Mouse (Mus musculus): ENCODE results near the gene Skil. TPM values are rescaled to one million over a fixed set of nuclear protein-coding genes. Genes with fewer than 3 reads are reported as not detected.

The Skil gene
- total RNA-seq (2021), result 10 to 100 TPM; 20.3 to 26.3 TPM
- long read RNA-seq, experiment 1, full-length matches to known transcripts, result 8 of 13 reads
- long read RNA-seq, experiment 1, partial matches to known transcripts, result 4 of 13 reads
- long read RNA-seq, experiment 1, other reads (novel, unspliced or antisense), result 1 of 13 reads
- long read RNA-seq, experiment 2, full-length matches to known transcripts, result 4 of 7 reads
- long read RNA-seq, experiment 2, partial matches to known transcripts, result 1 of 7 reads
- long read RNA-seq, experiment 2, other reads (novel, unspliced or antisense), result 2 of 7 reads

DNA sequence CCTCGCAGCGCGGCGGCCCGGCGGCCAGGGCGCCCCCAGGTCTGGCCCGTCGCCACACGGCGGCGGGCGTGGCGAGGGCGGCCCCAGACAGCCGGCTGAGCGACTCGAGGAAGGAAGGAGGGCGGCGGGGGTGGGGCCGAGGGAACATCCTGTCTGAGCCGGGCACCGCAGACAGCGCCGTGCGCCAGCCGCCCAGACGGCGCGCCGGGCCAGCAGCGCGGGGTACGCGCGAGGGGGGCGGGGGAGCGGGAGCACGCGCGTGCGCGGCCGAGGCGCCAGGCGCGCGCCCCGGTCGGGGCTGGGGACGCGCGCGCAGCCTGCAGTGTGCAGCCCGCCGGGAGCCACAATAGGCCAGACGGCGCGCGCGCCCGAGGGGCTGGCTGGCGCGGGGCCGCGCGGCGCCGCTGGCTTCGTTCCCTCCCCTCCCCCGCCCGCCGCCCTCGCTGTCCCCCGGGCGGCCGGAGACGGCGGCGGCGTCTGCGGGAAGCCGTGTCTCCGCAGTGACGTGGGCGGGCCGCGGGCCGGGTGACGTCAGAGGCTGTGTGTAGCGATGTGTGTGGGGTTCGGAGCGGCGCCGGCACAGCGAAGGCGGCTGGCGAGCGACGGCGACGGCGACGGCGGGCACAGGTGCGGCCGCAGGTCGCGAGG is at the start of gene Skil:
Gene Skil, plus strand, starts transcription at position 528 of the 648 bp plus-strand sequence.
- DNase-seq (ENCODE audit: low spot score in 2 of 2), result peak; percentile 87 to 94

DNA sequence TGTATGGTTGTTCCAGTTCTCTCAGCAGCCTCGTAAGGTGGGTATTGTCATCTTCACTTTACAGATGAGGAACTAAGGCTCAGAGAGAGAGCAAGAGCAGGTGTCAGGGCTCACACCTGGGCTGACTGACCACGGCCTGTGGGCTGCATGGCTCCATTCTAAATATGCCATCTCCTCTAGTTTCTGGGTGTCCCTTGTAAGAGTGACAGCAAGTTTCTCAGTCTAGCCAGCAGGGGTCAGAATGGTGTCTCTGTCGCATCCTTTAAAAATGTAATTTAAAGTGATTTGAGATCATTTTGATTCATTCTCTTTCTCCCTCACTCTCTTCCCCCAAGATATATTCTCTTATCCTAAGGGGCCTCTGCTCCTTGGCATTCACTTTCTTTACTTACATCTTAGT is 47.6 kb upstream of the Skil start:
- DNase-seq (ENCODE audit: low spot score in 2 of 2), result no peak

DNA sequence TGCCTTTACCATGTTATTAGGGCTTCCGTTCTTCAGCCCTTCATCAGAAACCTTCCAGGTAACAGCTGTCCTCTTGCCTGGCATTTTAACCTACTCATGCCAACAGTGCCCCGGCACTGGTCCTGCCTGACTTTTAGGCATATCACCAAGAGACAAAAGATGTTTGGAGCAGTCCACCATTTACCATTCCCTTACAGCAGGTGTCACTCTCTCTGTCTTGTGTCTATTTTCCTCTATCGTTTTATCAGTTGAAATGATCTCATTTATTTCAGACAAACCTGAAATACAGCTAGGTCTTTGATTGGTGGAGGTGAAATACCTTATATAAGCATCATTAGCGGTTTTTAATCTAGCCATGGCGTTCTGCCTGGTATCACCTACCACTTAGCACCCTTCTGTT is 45.8 kb upstream of the Skil start:
- DNase-seq (ENCODE audit: low spot score in 2 of 2), result no peak

DNA sequence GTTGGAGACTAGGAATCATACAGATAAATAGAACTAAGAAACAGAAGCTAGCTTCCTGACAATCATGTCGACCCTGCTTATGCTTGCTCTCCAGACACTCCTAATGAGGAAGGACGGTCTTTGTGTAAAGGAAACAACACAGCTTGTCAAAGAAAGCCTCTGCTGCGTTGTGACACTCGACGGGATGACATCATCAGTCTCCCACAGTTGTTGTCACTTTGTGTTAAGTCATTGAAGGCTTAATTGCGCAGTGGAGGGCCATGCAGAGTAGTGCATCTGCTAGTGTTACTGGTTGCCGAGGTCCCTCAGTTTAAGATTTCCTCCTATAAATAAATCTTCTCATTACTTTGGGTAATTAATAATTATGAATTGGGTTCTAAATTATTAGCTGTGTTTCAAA is 44.5 kb upstream of the Skil start:
- no peak for DNase-seq (ENCODE audit: low spot score in 2 of 2)

DNA sequence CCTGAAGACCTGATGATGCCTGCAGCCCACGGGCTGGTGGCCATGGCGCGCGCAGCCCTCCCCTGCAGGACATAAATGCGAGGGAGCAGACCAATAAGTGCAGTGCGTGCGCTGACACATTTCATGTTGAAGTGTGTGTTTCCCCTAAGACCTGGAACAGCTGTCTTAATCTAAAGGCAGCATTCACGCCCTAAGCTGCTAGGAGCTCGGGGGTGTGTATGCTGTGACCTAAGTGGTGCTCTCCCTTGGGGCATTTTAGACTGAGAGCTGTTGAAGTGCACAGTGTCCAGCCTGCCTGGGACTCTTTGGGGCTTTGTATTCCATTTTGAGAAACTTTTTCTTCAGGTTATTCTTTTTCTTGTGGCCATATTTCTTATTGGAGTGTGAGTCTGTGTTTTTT is 43.1 kb upstream of the Skil start:
- no peak for DNase-seq (ENCODE audit: low spot score in 2 of 2)

DNA sequence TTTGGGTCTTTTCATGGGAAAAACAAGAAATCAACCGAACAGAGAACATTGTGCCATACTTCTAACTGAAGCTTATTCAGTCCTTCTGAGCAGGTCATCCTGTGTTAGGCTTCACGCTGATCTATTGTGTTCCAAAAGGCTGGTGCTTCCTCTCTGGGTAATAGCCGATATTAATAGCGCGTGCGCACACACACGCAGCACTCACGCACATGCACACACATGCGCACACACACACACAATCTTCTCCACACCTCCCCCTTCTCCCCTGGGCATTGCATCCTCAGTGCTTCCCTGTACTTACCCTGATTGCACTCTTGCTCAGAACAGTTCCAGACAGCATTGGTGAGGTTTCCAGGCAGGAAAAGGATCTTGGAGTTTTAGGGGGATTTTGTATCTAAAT is 41.7 kb upstream of the Skil start:
- no peak for DNase-seq (ENCODE audit: low spot score in 2 of 2)

DNA sequence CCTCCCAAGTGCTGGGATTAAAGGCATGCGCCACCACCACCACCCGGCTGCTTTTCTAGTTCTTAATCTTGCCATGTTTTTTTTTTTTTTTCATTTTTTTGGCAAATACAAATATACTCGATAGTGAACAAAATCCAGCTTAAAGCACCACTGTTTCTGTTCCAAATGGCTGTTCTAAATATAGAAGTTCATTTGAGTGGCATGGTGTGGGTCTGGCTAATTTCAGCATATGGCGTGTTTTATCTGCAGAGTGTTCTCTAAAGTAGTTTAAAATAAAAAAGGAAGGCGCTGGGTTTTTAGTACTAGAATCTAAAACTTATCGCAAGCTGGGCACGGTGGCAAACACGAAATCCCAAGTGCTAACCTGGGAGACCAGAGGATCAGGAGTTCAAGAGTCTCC is 40.0 kb upstream of the Skil start:
- no peak for DNase-seq (ENCODE audit: low spot score in 2 of 2)

DNA sequence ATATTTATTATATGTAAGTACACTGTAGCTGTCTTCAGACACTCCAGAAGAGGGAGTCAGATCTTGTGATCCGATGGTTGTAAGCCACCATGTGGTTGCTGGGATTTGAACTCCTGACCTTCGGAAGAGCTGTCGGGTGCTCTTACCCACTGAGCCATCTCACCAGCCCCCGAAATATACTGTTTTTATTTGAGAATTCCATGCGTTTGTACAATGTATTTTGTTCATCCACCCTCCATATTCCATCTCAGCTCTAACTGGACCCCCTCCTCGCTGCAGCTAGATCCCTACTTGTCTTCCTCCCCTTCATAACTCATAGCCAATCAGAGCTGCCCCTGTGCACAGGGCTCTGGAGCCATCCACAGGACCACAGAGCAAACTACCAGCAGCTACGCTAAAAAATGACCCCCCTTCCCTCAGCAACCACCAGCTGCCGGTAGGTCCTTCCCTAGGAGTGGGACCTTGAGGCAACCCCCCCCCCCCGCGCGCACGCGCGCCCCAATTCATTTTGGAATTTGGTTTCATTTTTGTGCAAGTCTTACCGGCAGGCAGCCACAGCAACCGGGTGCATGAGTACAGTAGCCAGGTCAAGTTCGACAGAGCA is 38.7 kb upstream of the Skil start:
- peak in 1 of 2 experiments; percentile 33 for DNase-seq (ENCODE audit: low spot score in 2 of 2)

DNA sequence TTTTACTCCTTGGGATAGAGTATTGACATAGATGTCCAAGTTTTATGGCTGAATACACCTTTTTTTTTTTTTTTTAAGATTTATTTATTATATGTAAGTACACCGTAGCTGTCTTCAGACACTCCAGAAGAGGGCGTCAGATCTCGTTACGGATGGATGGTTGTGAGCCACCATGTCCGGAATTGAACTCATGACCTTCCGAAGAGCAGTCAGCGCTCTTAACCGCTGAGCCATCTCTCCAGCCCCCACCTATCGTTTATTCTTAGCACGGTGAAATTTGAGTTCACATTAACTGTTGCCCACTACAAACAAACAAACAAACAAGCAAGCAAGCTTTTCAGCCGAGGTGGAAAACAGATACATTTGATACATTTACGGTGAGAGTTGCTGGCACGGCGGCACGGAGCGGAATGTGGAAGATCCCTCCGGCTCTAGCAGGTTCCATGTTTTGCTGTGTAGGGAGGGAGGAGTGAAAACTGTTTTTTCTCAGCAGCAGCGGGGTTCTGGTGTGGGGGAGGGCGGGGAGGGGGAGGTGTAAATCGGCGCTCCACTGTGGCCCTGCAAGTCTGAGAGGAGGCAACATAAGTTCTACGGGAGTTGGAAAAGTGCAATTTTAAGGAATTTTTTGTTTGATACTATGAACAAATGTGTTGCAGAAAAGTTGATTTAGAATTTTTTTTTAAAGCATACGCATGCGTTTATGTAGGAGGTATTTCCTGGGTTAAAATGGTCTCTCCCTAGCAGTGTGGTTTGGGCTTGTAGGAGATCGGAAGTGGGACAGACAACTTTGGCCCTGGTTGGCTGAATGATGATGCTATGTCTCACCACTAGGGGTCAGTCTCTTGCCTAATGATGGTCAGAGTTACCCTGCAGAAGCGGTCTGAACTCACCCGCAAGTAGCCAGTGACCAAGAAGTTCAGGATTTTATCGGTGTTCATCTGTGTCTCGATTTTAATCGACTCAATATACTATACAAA is 37.9 kb upstream of the Skil start:
- DNase-seq (ENCODE audit: low spot score in 2 of 2), result peak; percentile 45 to 70

DNA sequence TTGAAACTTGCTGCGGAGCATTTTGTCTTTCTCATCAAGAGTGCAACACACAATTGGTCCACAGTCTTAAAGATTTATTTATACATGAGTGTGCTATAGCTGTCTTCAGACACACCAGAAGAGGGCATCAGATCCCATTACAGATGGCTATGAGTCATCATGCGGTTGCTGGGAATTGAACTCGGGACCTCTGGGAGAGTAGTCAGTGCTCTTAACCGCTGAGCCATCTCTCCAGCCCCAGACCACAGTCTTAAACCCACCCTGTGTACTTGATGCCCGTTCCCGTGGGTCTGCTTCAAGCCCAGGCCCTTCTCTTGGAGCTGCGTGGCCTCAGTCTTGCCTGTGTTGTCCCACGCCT is 34.1 kb upstream of the Skil start:
- DNase-seq (ENCODE audit: low spot score in 2 of 2), result no peak

DNA sequence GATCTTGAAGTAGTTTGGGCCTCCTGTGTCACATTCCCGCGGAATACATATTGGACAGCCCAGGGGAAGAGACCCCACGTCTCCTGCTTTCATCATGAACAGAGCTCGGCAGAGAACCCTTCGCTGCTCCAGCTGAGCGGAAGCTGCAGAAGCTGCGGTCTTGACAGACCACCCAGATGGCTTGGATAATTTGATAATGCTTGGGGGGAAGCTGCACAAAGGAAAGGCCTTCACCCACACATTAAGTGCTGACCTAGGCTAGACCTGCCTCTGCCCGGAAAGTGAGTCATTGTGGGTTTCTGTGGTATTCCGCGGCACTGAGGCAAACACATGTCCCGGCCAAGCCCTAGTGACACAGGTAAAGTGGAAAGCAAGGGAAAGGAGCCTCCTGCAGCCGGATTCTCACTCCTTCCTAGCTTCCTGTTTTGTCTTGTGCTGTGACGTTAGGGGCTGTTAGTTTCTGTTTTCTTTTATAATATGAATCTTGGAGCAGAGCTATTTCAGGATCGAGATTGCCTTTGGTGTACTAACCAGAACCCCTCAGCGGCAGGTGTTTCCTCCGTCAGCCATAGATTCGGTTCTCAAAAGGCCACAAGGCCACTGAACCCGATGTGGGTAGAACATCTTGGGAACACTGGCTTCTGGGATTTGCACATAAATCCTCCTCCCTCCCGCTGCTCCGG is 33.6 kb upstream of the Skil start:
- no peak for DNase-seq (ENCODE audit: low spot score in 2 of 2)

DNA sequence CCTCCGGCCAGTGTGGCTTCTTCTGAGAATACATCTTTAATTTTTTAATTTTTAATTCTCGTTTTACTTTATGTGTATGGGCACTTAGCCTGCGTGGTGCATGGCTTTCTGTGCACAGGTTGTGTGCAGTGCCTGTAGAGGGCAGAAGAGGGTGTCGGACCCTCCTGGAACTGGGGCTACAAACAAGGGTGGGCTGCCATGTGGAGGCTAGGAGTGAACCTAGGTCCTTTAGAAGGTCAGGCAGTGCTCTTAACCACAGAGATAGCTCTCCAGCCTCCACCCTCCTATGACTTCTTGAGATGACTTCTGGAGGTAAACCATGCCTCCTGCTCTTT is 33.1 kb upstream of the Skil start:
- no peak for DNase-seq (ENCODE audit: low spot score in 2 of 2)

DNA sequence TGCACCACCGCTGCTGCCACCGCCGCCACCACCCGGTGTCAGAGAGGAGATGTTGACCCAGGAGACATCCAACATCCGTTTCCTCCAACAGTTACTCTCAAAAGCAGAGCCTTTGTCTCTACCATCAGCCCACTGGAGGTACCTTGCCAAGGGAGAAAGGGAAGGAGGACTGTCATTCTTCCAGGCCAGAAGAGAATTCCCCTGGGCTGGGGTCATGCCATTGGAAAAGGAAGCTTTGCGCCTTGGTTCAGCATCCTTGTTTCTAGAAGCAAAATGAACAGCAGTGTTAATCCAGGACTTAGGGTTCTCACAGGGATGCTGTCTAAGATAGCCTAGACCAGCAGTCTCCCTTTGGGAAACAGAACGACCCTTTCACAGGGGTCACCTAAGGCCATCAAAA is 32.5 kb upstream of the Skil start:
- no peak for DNase-seq (ENCODE audit: low spot score in 2 of 2)

DNA sequence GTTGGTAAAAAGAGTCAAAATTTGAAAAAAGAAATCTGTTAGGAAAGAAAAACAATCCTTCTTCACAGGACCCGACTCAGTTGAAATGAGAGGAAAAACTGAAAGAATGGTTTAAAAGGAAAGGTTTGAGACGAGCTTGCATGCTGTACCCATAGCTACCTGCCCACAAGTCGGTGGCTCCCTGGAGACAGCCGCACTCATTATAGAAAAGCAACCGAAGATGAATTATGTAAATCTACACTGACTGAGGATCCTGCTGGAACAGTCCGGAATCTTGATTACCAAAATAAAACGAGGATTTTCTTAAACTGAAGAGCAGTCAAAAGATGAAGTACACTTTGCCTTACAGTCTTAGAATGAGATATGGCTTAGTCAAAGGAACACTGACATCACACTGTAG is 26.4 kb upstream of the Skil start:
- no peak for DNase-seq (ENCODE audit: low spot score in 2 of 2)

DNA sequence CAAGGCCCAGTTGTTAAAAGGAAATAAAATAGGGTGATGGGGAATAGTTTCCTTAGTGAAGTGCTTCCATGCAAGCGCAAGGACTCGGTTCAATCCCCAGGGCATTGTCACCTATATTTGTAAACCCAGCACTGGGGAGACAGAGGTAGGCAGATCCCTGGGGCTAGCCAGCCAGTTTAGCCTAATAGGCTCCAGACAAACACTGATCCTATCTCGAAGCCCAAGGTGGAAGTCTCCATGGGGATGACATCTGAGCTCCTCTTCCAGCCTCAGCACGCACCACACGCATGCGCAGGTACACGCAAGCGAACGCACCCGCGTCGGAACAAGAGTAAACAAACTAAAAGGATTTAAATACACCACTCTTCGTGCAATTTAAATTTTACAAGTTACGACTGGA is 23.1 kb upstream of the Skil start:
- DNase-seq (ENCODE audit: low spot score in 2 of 2), result no peak

DNA sequence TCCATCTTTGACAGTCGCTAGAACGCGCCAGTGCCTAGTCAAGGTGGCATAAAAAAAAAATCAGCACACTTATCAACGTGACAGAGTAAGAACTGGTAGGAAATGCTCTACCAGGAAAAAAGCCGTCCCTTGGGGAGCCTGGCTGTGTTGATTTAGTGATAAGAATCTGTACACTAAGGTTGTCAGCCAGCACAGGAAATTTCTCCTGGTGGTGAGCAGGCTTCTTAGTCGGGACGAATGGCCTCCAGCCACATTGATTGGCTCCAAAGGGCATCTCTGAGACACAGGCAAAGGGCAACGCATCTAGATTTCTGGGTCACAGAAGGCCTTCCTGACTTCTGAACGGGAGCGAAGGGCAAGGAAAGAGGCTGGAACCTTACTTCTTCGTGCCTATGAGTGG is 19.1 kb upstream of the Skil start:
- DNase-seq (ENCODE audit: low spot score in 2 of 2), result no peak

DNA sequence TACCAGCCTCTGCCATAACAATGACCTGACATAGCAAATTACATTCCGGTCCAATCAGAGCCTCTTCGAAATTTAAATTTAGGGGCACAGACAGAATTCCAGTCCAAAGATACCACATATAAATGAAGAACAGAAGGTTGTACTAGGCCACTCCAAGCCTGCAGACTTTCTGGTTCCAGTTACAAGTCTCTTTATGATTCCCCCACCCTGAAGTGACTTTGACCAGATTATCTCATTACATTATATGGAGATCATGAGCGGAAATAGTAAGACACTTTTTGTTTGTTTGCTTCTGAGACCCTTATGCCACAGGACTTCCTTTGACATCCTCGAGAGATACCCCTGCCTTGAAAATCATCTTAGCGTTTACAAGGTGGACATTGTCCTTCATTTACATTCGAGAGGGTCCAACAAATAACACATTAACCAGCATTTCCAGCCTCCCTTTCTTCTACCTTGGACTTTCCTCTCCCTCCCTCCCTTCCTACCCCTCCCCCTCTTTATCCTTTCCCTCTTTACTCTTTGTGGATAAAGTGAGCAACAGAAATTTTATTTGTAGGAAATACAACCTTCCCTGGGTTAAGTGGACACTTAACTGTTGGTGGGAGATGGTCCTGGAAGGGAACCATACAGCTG is 17.7 kb upstream of the Skil start:
- no peak for DNase-seq (ENCODE audit: low spot score in 2 of 2)

DNA sequence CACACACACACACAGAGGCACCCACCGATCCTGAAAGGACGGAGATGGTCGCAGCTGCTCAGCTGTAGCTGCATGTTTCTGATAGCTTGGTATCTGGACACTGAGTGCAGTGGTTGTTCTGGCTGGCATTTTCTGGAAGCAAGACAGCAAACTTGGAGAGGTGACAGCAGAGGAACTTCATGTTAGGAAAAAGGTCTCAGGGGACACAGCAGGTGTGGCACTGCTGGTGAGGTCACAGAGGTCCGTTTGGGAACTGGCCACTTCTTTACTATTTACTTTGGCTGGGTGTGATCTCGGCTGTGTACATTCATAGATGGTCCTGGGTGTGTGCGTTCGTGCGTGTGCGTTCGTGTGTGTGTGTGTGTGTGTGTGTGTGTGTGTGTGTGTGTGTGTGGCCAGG is 15.4 kb upstream of the Skil start:
- DNase-seq (ENCODE audit: low spot score in 2 of 2), result no peak

DNA sequence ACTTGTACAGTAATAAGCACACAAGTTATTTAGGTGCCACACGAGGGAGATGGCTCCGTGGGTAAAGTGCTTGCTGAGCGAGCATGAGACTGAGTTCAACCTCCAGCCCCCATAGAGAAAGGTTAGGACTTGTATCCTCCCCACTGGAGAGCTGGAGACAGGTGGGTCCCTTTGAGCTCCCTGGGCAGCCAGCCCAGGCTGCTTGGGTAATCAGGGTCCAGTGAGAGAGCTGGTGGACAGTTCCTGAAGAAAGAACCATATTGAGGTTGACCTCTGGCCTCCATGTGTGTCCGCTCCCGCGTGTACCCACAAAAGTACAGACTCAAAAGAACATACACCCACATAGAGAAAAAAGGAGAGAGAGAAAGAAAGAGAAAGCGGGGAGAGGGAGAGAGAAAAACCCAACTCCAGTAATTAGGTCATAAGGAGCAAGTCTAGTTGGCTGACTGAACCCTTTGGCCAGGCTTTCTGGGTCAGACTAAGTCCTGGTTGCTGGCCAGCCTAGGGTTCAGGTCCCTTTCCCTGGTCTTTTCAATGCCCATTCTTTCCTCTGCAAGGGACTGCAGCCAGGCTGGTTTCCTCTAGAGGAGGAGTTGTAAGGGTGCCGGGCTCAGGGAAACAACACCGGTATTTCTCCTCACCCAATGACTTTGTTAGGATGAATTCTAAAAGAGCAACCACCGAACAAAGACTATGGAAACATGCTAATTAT is 13.9 kb upstream of the Skil start:
- peak in 1 of 2 experiments; percentile 9 for DNase-seq (ENCODE audit: low spot score in 2 of 2)

Data from gastrocnemius, postnatal 4 days (tissue).